Mouse (Mus musculus) layer of hippocampus, postnatal 14 days (tissue): ENCODE results near the gene Foxp1. TPM values are rescaled to one million over a fixed set of nuclear protein-coding genes. Genes with fewer than 3 reads are reported as not detected.

Experiments used
- DNase-seq, 2 experiments: peaks; one replicate each; pipeline ENCODE4 v3.0.0; 2021 to 2022; ENCODE audit warnings: low spot score in 2 of 2, mixed read lengths in 1 of 2
- long read RNA-seq, 2 experiments: library from polyadenylated mRNA; stranded (forward); transcript quantifications; one replicate each; pipeline ENCODE4 v2.0.0; 2021
- total RNA-seq, 2 experiments: library from RNA; stranded (reverse); gene quantifications; 2 replicates each; pipeline ENCODE4 v1.2.3; 2021

The Foxp1 gene
- total RNA-seq, result 10 to 100 TPM; 95.0 to 96.7 TPM
- long read RNA-seq, experiment 1, partial matches to known transcripts, result 6 of 29 reads
- long read RNA-seq, experiment 1, other reads (novel, unspliced or antisense), result 18 of 29 reads
- long read RNA-seq, experiment 2, partial matches to known transcripts, result 5 of 34 reads
- long read RNA-seq, experiment 2, other reads (novel, unspliced or antisense), result 25 of 34 reads

DNA sequence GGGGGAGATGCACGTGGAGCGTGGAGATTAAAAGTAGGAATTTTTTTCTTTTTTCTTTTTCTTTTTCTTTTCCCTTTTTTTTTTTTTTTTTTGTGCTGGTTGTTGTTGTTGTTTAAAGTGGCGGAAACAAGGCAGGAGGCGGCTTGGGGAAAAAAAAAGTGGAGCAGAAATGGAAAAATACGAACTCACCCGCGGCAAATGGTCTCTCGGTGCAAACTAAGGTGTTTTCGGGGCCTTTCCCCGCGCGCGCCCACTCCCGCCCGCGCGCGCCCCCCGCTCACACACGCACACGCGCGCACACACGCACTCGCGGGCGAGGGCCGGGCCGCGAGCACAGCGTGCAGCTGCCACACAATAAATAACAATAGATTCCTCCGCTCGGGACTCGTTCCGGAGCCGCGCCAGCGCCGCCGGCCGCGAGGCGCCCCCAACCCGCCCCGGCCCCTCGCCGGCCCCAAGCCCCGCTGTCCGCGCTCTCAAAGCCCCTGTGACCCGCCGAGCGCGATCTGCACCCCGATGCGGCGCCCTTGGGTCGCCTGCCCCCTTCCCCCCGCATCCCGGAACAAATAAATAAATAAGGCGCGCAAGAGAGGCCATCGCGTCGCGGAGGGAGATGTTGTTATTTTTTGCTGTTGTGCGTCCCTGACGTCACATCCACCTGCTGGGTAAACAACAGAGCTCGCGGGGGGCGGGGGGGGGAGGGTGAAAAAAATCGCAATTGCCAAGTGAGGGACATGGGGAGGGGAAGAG lies at the start of gene Foxp1:
Gene Foxp1 (minus strand): TSS at position 363 of the 750 bp plus-strand sequence.
- DNase-seq, result peak; percentile 78 to 82

DNA sequence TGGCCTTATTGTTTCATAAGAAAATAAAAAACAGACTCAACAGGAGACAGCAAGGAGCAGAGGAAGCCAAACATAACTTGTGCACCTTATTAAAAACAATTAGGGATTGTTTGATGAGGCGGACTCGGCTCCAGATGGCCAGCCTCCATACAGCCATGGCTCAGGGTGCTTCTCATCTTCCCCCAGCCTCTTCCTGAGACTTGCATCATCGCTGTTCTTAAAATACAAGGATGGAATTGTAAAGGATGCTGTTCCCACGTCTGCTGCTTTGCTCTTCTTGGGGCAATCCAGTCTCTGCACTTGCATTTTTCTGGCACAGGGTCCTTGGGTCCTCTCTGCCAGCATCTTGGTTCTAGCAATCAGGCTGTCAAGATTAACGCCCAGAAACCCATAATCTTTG lies 49.5 kb upstream of the Foxp1 start:
- DNase-seq, result no peak

DNA sequence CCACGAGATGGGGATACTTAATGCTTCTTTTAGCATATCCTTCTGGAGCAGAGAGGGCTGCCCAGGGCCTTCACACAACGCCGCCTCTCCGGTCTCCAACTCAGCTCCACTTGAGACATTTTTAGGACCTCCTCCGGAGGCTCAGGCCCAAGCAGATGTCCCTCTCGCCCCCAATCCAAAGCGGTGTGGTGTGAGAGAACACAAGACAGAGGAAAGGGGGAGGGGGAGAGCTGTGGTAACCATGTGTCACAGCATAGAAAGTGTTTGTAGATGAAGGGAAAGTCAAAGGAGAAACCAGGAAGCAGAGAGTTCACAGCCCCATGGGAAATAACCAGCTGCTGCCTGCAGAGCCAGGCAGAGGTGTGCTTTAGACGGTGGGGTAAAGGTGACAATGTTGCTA lies 44.4 kb upstream of the Foxp1 start:
- no peak for DNase-seq

DNA sequence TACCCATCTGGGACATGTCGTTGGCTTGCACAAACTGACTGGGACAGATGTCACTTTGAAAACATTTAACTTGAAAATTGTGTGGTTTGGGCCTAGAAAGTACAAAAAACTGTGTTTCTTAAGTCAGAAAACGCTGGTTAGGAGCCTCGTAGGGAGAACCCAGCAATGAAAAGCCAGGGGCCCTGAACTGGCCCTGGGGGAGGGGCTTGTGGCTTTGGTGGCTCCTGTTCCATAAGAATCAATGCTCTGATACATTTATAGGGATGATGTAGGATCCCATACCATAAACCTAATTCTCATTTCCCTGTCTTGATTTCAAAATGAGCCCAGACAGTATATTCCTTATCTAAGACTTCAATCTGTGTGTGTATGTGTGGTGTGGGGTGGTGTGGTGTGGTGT lies 42.2 kb upstream of the Foxp1 start:
- DNase-seq, result no peak

DNA sequence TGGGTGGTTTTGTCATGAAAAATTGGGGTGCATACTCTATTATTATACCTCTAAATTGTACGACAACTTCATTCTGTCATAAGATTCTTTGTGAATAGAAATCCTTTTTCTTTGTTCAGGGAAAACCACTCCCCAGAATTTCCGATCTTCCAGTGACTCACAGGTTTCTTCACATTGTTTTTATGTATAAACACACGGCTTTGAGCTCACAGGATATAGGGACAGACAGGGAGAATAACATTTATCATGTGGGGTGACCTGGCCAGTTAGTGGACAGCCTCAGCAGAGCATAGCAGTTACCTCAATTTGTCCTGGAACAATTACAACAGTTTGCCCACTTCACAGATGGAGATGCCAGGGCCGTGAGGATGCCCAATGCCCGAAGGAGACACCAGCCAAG lies 34.4 kb upstream of the Foxp1 start:
- no peak for DNase-seq

DNA sequence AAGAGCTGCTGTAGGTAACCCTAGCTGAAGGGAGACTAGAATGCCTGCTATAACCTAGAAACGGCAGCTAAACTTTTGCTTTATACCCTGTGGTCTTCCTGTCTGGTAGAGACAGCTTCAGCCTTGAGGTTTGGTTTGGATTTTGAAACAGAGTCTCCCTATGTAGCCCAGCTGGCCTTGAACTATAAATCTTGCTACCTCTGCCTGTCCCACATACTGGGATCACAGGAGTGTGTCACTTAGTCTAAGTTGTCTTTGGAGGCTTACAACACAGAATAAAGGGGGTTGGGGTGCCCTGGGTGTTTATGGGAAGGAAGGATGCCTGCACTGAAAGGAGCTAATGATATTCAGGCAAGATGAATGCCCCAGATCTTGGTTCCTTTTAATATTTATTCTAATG lies 30.3 kb upstream of the Foxp1 start:
- DNase-seq, result no peak

DNA sequence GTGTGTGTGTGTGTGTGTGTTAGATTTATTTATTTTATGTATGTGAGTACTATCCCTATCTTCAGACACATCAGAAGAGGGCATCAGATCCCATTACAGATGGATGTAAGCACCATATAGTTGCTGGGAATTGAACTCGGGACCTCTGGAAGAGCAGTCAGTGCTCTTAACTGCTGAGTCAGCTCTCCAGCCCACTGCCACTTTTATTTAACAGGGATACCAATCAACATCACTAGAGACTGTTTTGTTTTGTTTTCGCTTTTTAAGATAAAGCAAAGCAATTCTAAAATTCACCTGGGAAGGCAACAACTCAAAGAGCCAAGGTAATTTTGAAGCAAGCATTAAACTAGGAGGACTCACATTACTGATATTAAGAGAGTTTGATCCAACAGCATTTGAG lies 23.9 kb upstream of the Foxp1 start:
- no peak for DNase-seq

DNA sequence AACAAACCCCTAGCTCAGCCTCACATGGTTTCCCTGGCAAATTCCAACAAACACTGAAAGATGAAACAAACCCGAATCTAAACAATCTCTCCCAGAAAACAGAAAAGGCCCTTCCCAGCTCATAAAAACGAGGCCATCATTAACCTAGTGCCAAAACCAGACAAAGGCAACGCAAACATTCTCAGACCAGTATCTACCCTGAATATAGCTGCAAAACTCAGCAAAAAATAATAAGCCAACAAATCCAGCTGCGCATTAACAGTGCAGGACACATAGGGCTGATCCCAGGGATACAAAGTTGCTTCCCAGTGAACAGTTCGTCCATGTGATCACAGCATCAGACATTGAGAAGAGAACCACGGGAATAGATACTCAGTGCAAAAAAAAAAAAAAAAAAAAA lies 22.9 kb upstream of the Foxp1 start:
- no peak for DNase-seq

DNA sequence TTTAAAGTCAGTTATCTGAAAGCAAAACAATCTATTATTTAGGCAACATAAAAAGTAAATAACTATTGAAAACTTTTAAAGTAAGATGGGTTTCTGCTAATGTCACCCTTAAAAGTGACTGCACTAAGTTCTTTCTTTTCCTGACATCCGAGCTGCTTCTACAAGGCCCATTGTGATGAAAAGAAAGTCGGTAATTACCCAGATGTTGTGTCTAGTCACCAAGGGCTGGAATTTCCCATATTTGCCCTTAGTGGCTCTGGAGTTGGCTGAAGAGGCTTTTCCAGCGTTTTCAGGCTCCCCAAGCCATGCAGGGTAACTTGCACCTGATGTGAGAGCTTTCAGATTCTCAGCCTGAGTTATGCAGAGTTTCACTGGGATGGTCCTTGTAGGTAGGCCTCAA lies 18.6 kb upstream of the Foxp1 start:
- DNase-seq, result no peak

DNA sequence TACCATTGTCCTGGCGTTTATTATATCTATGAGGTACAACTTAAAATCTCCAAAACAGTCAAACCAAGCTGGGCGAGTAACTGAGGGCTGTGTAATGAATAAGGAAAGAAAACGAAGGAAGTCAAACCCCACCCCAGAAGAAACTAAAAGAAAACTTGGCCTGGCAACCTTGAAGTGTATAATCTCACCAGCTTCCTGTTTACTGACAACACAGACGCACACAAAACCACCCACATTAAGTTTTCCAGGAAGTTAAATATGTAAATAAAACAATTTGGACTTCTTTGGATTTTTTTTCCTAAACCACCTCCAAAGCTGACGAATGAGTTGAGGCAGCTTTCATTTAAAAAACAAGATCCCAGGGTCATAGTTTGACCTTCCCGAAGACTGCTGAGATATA lies 18.1 kb upstream of the Foxp1 start:
- no peak for DNase-seq

DNA sequence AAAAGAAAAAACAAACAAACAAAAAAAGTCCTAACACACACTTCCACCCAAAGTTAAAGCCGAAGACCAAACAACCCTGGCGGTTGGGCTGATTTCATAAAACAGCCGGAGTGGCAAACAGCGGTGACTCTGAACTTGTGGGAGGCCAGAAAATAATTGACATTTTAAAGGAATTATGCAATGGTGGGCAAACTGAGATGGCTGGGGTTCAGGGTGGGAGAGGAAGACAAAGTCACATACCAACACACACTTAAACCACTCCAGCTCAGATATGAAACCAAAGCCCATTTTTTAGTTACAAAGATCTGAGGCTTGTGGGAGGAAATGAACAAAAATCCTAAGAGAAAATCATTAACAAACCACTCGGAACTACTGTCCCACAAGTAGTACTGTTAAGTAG lies 17.6 kb upstream of the Foxp1 start:
- no peak for DNase-seq

DNA sequence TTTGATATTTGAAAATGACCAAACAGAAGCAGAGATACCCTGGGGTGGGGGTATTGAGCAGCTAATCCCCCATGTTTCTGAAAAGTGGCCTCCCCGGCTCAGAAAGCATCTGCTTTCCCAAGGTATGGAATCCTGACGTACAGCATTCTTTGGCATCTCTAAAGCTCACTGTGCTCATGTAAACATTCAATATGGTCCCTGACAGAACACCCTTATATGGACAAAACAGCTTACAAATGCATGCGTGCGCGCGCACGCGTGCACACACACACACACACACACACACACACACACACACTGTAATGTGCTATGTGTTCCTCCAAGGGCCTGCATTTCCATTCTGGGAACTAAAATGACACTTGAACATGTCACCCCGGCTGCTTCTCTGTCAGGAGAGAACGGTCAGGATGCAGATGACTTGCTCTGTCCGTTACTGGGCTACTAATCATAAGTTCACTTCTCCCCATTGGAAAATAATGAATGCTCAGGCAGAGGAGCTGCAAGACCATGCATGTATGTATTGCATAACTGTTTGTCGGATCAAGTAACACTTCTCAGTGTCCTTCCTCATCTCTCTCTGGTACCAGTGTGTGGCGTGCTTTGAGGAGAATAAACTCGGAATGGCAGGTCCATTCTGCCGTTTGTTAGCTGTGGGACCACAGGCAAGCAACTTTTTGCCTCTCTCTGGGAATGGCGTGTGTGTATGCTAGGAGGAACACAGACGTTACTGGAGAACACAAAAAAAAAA lies 15.8 kb upstream of the Foxp1 start:
- no peak for DNase-seq

DNA sequence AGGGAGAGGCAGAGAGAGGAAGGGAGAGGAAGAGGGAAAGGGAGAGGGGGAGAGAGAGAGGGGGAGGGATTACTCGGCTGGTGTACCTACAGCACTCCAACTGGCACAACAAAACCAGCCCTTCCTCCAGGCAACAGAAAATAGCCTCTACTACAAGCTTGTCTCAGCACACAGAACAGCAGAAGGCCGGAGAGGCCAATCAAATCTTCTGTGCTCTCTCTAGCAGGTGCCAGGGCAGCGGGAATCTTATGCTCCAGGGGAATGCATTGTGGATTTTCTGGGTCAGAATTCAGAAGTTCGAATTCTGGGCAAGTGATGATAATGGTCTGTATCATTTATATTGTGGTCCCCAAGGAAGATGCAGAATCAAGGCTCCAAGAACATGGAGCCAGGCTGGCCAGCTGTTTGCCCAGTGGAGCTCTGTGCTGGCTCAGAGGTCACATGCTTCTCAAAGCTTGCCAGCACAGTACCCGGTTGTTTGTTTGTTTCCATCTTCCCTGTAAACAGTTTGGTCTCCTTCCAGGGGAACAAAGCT lies 11.8 kb upstream of the Foxp1 start:
- no peak for DNase-seq

DNA sequence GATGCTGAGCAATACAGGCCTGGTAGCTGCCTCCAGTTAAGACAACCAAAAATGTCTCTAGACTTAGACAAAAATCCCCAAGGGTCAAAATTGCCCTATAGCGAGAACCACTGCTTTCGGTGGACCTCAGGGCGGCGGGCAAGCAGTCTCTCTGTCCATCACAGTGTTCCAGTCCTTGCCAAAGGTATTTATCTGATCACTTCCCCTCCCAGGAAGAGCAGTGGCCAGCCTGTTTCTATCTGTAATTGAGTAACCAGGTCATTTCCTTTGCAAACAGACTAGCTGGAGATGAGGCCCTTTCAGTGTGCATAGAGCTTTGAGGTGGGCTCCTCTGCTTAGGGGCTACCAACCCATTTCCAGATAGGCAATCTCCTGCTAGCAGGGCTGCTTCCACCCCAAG lies 9.9 kb upstream of the Foxp1 start:
- no peak for DNase-seq

DNA sequence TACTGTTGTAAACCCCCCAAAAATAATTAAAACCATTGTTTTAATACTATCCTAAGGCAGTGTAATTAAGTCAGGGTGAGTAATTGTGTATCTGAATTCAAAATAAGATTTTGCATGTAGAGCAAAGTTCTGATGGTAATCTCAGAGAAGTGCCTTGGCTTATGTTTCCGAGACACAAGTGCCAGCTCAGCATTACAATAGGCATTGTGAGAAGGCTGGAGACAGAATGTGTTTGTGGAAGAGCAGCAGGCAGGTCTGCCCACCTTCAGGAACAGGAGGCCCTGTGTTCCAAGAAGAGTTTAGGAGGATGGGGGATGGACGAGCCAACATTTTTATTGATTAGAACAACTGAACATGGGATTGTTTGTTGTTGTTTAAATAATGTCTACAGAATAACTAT lies 6.5 kb upstream of the Foxp1 start:
- DNase-seq, result no peak

DNA sequence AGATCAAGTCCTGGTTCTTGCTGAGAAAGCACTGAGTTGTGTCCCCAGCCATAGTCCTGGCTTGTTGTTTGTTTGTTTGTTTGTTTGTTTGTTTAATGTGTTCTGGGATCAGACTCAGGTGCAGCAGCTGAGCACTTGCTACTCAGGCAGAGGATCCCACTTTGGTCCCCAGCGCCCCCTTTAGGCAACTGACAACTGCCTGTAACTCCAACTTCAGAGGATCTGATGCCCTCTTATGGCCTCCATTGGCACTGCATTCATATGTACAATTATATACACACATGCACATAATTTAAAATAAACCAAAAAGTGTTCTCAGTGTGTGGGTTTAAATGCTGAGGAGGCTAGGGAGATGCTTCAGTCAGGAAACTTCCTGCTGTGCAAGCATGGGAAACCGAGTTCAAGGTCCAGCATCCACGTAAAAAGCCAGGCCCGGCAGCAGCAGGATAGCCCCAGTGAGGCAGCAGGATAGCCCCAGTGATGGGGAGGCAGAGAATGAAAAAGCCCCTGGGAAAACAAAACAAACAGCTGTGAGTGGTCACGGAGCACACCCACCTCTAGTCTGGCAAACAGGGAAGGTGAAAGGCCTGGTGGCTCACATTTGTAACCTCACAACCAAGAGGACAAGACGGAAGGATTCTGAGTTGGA lies 5.1 kb upstream of the Foxp1 start:
- no peak for DNase-seq

DNA sequence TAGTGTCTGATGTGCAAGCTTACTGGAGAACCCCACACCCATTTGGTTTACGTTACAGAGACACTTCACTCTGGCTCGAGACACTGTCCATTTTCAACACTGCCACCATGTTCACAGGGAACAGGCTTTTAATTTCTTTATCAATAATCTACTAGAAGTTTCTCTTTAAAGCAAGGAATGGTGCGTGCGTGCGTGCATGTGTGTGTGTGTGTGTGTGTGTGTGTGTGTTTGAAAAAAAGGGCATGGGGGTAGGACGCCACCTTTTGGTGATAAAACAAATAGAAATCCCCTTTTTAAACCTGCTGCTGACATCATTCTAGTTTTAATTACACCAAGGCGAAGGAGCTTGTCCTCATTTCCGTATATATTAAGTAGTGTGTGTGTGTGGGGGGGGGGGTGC lies 2.8 kb upstream of the Foxp1 start:
- DNase-seq, result peak; percentile 33 to 34

DNA sequence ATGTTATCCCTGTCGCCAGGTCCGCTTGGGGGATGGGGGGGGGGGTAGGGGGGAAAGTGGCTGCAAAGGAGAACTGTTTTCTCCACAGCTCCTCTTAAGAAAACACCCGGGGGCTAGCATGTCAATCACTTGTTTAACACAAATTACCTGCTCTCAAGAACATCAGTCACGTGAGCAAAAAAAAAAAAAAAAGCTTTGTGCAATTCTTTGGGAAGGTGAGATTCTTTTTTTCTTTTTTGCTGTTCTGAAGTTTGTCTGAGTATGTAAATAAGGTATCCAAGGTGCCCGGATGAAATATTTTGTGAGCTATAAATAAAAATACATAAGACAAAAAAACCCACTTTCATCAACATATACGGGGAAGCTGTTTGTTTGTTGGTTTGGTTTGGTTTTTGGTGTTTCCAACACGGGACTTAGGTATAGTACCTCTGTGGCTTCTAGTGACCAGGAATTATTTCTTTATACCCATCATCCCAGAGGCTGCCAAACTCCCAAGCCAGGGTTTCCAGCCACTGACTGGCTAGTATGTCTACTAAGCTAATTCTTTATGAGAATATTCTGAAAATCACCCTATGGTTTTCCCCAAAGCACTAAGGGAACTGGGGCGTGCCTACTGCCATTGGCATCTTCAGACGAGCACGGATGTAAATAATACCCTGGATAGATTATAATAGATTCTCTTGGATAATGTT lies 1.3 kb upstream of the Foxp1 start:
- DNase-seq, result no peak

DNA sequence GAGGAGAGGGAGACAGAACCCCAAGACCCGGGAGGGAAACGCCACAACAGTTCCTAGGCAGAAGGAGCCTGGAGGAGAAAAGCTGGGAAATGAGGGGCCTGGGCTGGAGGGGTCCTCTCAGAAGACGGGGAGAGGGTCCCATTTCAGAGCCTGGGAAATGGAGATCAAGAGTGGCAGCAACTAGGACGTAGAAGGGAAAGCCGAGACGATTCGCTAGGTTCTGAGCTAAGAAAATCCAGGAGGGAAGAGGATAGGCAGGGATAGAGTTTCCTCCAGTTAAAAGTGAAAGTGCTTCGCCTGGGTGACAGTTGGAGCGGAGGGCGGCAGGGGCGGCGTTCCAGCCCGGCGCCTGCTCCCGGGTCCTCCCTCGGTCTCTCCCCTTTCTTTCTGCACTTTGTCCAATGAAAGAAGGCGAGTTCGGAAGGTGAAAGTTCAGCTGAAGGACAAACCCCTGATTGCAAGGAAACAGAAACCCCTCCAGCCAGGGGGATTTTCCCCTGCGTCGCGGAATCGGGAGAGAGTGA lies 650 bp upstream of the Foxp1 start:
- peak; percentile 72 to 75 for DNase-seq

DNA sequence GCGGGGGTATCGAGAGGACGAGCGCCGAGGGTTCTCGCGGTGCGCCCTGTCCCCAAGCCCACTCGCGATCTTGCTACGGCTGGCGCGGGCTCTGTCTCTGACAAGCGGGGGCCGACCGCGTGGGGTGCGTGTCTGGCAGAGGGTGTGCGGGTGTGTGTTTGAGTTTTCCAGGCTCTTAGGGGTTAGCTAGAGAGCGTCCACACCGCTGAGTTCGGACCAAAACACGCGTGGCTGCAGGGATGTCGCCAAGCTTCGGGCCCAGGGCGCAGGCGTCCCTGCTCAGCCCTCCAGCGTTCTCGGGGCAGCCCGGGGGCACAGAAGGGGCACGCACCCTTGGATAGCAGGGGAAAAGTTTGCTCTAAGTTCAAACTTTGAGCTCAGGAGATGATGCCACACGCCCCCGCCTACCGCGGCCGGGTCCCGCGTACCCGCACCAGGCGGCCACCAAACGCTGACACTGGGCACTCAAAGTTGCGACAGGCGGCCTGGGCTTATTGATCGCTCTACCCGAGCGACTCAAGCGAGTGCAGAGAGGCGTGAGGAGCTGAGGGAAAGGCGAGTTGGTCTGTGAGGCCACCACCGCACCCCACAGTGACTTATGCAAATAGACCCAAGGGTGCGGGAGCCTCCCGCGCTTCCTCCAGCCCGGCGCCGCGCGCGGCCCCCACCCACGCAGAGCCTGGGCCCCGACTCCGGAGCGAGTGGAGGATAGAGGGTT lies 721 bp downstream of the Foxp1 start:
- peak; percentile 22 to 36 for DNase-seq
